Mouse (Mus musculus) cortical plate, adult 2 months (tissue): ENCODE data around the gene Psap.

Experiments
- CTCF ChIP-seq: fragments of 200-500 bp; IDR thresholded peaks from 2 replicates; pipeline ENCODE4 v1.5.1; 2011; ENCODE audit warnings: mild to moderate bottlenecking, control low read depth, low read length; ENCODE audit not compliant: insufficient read depth; ENCODE audit errors: extremely low read depth
- POLR2A ChIP-seq: fragments of 200-500 bp; IDR thresholded peaks from 2 replicates; pipeline ENCODE4 v1.6.1; 2011; ENCODE audit warnings: mild to moderate bottlenecking, low read length, control low read depth; ENCODE audit not compliant: insufficient read depth; ENCODE audit errors: extremely low read depth

- TF ChIP-seq CTCF (no peak), POLR2A (no peak)
These were observed 20.1 kb upstream of the Psap start for GRCm38 (mm10) chr10:60257261-60257825.
